Mouse (Mus musculus): ENCODE data around the gene Gm5678. TPM values are rescaled to one million over a fixed set of nuclear protein-coding genes. Genes with fewer than 3 reads are reported as not detected.
A peak's percentile ranks its signal among the peaks of the same experiment; 100 is the strongest.

The Gm5678 gene
- polyA plus RNA-seq (2015; fragmentation: Nextera tagmentation; extraction: Ambion mirVana), result not detected in 2 replicates

GRCm38 (mm10) chr16:93627761-93628400 is at the start of gene Gm5678:
Gene Gm5678 (plus strand): TSS chr16:93628097.
- DNase-seq (ENCODE audit: low spot score), result no peak

GRCm38 (mm10) chr16:93578346-93579005 is 49.4 kb upstream of the Gm5678 start:
- no peak overlapping the region for H3K9ac ChIP-seq (ENCODE audit: low read depth, low read length)
- 0 out of 2 replicates have a peak, but pooled peaks cover 5% of the 10 kb centered on the region for H3K4me1 ChIP-seq (replicated peaks; ENCODE audit: insufficient read depth, low read length)
- WGBS, result 82% methylated on average over 8 of the region's 8 CpGs
- DNase-seq (ENCODE audit: low spot score) (no peak), ATAC-seq (replicated peaks; ENCODE audit: low FRiP score, low read depth) (no peak)
- no peak overlapping the region for H3K4me3 ChIP-seq (replicated peaks; ENCODE audit: low read depth, low read length)
- H3K9me3 ChIP-seq (replicated peaks; ENCODE audit: low read length), result no peaks in the 10 kb centered on the region
- no peak overlapping the region for H3K4me2 ChIP-seq (ENCODE audit: low read length)
- H3K27ac ChIP-seq, result no peak overlapping the region
- H3K36me3 ChIP-seq (ENCODE audit: insufficient read depth, low read length), result no peaks in the 10 kb centered on the region
- no peaks in the 10 kb centered on the region for H3K27me3 ChIP-seq (ENCODE audit: insufficient read depth, low read length)
- no peak for TF ChIP-seq CTCF (IDR thresholded peaks at IDR 0.05; ENCODE audit: low read depth)

More at GRCm38 (mm10) chr16:93627761-93628400, at the start of gene Gm5678:
- Histone ChIP-seq H3K27me3 (ENCODE audit: insufficient read depth, low read length) (no peaks in the 10 kb centered on the region), H3K9ac (ENCODE audit: low read depth, low read length) (no peak within 1 kb of the TSS), H3K4me2 (ENCODE audit: low read length) (no peak within 1 kb of the TSS), H3K4me3 (replicated peaks; ENCODE audit: low read depth, low read length) (no peak within 1 kb of the TSS), H3K27ac (no peak within 1 kb of the TSS), H3K4me1 (replicated peaks; ENCODE audit: insufficient read depth, low read length) (no peaks in the 10 kb centered on the region), H3K36me3 (ENCODE audit: insufficient read depth, low read length) (no peaks in the 10 kb centered on the region), H3K9me3 (replicated peaks; ENCODE audit: low read length) (no peaks in the 10 kb centered on the region)
- TF ChIP-seq CTCF (IDR thresholded peaks at IDR 0.05; ENCODE audit: low read depth), result no peak
- WGBS, result 77% methylated on average over 23 of the region's 23 CpGs
- no peak for ATAC-seq (replicated peaks; ENCODE audit: low FRiP score, low read depth)

- no peak for DNase-seq (ENCODE audit: low spot score)
- ATAC-seq (replicated peaks; ENCODE audit: low FRiP score, low read depth), result no peak
Measured at GRCm38 (mm10) chr16:93581125-93581524, 46.8 kb upstream of the Gm5678 start.

GRCm38 (mm10) chr16:93584976-93585702 is 42.8 kb upstream of the Gm5678 start:
- Histone ChIP-seq H3K27me3 (ENCODE audit: insufficient read depth, low read length) (no peaks in the 10 kb centered on the region), H3K36me3 (ENCODE audit: insufficient read depth, low read length) (peaks cover 9% of the 10 kb centered on the region; the same call in 1 of the 2 replicates), H3K4me2 (ENCODE audit: low read length) (no peak overlapping the region), H3K4me3 (replicated peaks; ENCODE audit: low read depth, low read length) (no peak overlapping the region), H3K9ac (ENCODE audit: low read depth, low read length) (no peak overlapping the region), H3K4me1 (replicated peaks; ENCODE audit: insufficient read depth, low read length) (no peaks in the 10 kb centered on the region), H3K9me3 (replicated peaks; ENCODE audit: low read length) (no peaks in the 10 kb centered on the region), H3K27ac (no peak overlapping the region)
- ATAC-seq (replicated peaks; ENCODE audit: low FRiP score, low read depth), result no peak
- TF ChIP-seq CTCF (IDR thresholded peaks at IDR 0.05; ENCODE audit: low read depth), result no peak
- DNase-seq (ENCODE audit: low spot score), result peak; percentile 37
- WGBS, result 71% methylated on average over 24 of the region's 24 CpGs

More at GRCm38 (mm10) chr16:93581125-93581524, 46.8 kb upstream of the Gm5678 start:
- 0 out of 2 replicates have a peak, but pooled peaks cover 6% of the 10 kb centered on the region for H3K36me3 ChIP-seq (ENCODE audit: insufficient read depth, low read length)
- no peaks in the 10 kb centered on the region for H3K9me3 ChIP-seq (replicated peaks; ENCODE audit: low read length)
- no peaks in the 10 kb centered on the region for H3K4me1 ChIP-seq (replicated peaks; ENCODE audit: insufficient read depth, low read length)
- no peak overlapping the region for H3K4me2 ChIP-seq (ENCODE audit: low read length)
- no peak for TF ChIP-seq CTCF (IDR thresholded peaks at IDR 0.05; ENCODE audit: low read depth)
- no peaks in the 10 kb centered on the region for H3K27me3 ChIP-seq (ENCODE audit: insufficient read depth, low read length)
- no peak overlapping the region for H3K4me3 ChIP-seq (replicated peaks; ENCODE audit: low read depth, low read length)
- no peak overlapping the region for H3K9ac ChIP-seq (ENCODE audit: low read depth, low read length)
- H3K27ac ChIP-seq, result no peak overlapping the region
- 51% methylated on average over 6 of the region's 6 CpGs for WGBS

- H3K4me1 ChIP-seq (replicated peaks; ENCODE audit: insufficient read depth, low read length), result no peaks in the 10 kb centered on the region
- H3K9me3 ChIP-seq (replicated peaks; ENCODE audit: low read length), result no peaks in the 10 kb centered on the region
- no peak for ATAC-seq (replicated peaks; ENCODE audit: low FRiP score, low read depth)
- H3K27ac ChIP-seq, result no peak overlapping the region
- no peak overlapping the region for H3K4me3 ChIP-seq (replicated peaks; ENCODE audit: low read depth, low read length)
- DNase-seq (ENCODE audit: low spot score), result no peak
- H3K27me3 ChIP-seq (ENCODE audit: insufficient read depth, low read length), result no peaks in the 10 kb centered on the region
- no peak for TF ChIP-seq CTCF (IDR thresholded peaks at IDR 0.05; ENCODE audit: low read depth)
- no peak overlapping the region for H3K4me2 ChIP-seq (ENCODE audit: low read length)
- peaks cover 9% of the 10 kb centered on the region; the same call in 1 of the 2 replicates for H3K36me3 ChIP-seq (ENCODE audit: insufficient read depth, low read length)
- 74% methylated on average over 9 of the region's 9 CpGs for WGBS
- H3K9ac ChIP-seq (ENCODE audit: low read depth, low read length), result no peak overlapping the region
Measured at GRCm38 (mm10) chr16:93585703-93586205, 42.1 kb upstream of the Gm5678 start.

GRCm38 (mm10) chr16:93586382-93586781 is 41.5 kb upstream of the Gm5678 start:
- no peak for ATAC-seq (replicated peaks; ENCODE audit: low FRiP score, low read depth)

More at GRCm38 (mm10) chr16:93586382-93586781, 41.5 kb upstream of the Gm5678 start:
- no peak for TF ChIP-seq CTCF (IDR thresholded peaks at IDR 0.05; ENCODE audit: low read depth)
- Histone ChIP-seq H3K4me3 (replicated peaks; ENCODE audit: low read depth, low read length) (no peak overlapping the region), H3K9ac (ENCODE audit: low read depth, low read length) (no peak overlapping the region), H3K27me3 (ENCODE audit: insufficient read depth, low read length) (no peaks in the 10 kb centered on the region), H3K9me3 (replicated peaks; ENCODE audit: low read length) (no peaks in the 10 kb centered on the region), H3K27ac (no peak overlapping the region), H3K4me1 (replicated peaks; ENCODE audit: insufficient read depth, low read length) (no peaks in the 10 kb centered on the region), H3K4me2 (ENCODE audit: low read length) (no peak overlapping the region), H3K36me3 (ENCODE audit: insufficient read depth, low read length) (peaks cover 9% of the 10 kb centered on the region; the same call in 1 of the 2 replicates)
- WGBS, result 69% methylated on average over 8 of the region's 8 CpGs
- DNase-seq (ENCODE audit: low spot score), result no peak

Measured in kidney, postnatal 0 days (tissue).